Mouse (Mus musculus) C2C12 (cell line): ENCODE data around the gene Tanc1. TPM values are rescaled to one million over a fixed set of nuclear protein-coding genes. Genes with fewer than 3 reads are reported as not detected.
A peak's percentile ranks its signal among the peaks of the same experiment; 100 is the strongest.

ENCODE experiments used
- H3K27me3 ChIP-seq: one replicate; pipeline ENCODE4 v1.6.1; 2011; ENCODE audit not compliant: control insufficient read depth, insufficient read depth, insufficient read length
- H3K36me3 ChIP-seq: one replicate; pipeline ENCODE4 v1.6.1; 2011; ENCODE audit not compliant: control insufficient read depth, insufficient read depth
- H3K4me3 ChIP-seq: one replicate; pipeline ENCODE4 v1.5.1; 2011; ENCODE audit warnings: mild to moderate bottlenecking, control low read depth; ENCODE audit not compliant: poor library complexity, insufficient read depth, severe bottlenecking
- H3K79me2 ChIP-seq: one replicate; pipeline ENCODE4 v1.6.1; 2011; ENCODE audit not compliant: control insufficient read depth, insufficient read depth
- H3K79me3 ChIP-seq: one replicate; pipeline ENCODE4 v1.6.1; 2011; ENCODE audit warnings: low read depth, control low read depth
- H3ac ChIP-seq: one replicate; pipeline ENCODE3; 2011; ENCODE audit warnings: low read depth; ENCODE audit not compliant: control insufficient read depth, insufficient read length
- CEBPB ChIP-seq: IDR thresholded peaks from one replicate; pipeline ENCODE4 v1.6.1; 2011; ENCODE audit warnings: low read depth, mild to moderate bottlenecking, control low read depth, moderate library complexity
- CTCF ChIP-seq: IDR thresholded peaks from one replicate; pipeline ENCODE4 v1.5.1; 2011; ENCODE audit not compliant: control insufficient read depth, insufficient read depth, insufficient read length
- FOSL1 ChIP-seq: IDR thresholded peaks from one replicate; pipeline ENCODE4 v1.8.0; 2011; ENCODE audit warnings: mild to moderate bottlenecking, low read length; ENCODE audit not compliant: poor library complexity, insufficient read depth, severe bottlenecking
- MAX ChIP-seq: IDR thresholded peaks from one replicate; pipeline ENCODE4 v1.6.1; 2011; ENCODE audit warnings: mild to moderate bottlenecking, control low read depth
- MYOD1 ChIP-seq: IDR thresholded peaks from one replicate; pipeline ENCODE4 v1.6.1; 2011; ENCODE audit warnings: low read depth; ENCODE audit not compliant: control insufficient read depth, insufficient read length
- MYOG ChIP-seq: IDR thresholded peaks from one replicate; pipeline ENCODE4 v1.6.1; 2011; ENCODE audit not compliant: control insufficient read depth, insufficient read length; ENCODE audit errors: extremely low read depth
- USF1 ChIP-seq: IDR thresholded peaks from one replicate; pipeline ENCODE4 v1.6.1; 2011; ENCODE audit warnings: low read depth, mild to moderate bottlenecking, control low read depth, moderate library complexity
- polyA plus RNA-seq: library from polyadenylated mRNA; unstranded; fragments of >200 nt; fragmentation: generic; extraction: Trizol; gene quantifications from one replicate; pipeline ENCODE4 v1.2.1, GENCODE M21; 2012; ENCODE audit warnings: missing spikeins

Gene Tanc1
- polyA plus RNA-seq, 1 experiment = 24.9 TPM

- Histone ChIP-seq H3K4me3 (no peak overlapping the region), H3K79me3 (peaks cover 74% of the 10 kb centered on the region), H3ac (no peak overlapping the region), H3K27me3 (no peaks in the 10 kb centered on the region), H3K36me3 (peaks cover 27% of the 10 kb centered on the region), H3K79me2 (peaks cover 97% of the 10 kb centered on the region)
- TF ChIP-seq USF1 = no peak
Observed at GRCm38 (mm10) chr2:59659686-59660085, 47.8 kb downstream of the Tanc1 start.

- peaks cover 69% of the 10 kb centered on the region for H3K79me3 ChIP-seq
- TF ChIP-seq USF1 = no peak
- peaks cover 26% of the 10 kb centered on the region for H3K36me3 ChIP-seq
- H3K79me2 ChIP-seq = peaks cover 97% of the 10 kb centered on the region
- H3K4me3 ChIP-seq = no peak overlapping the region
- no peaks in the 10 kb centered on the region for H3K27me3 ChIP-seq
- no peak overlapping the region for H3ac ChIP-seq
Observed at GRCm38 (mm10) chr2:59660891-59661805, 49.3 kb downstream of the Tanc1 start.

GRCm38 (mm10) chr2:59664803-59665567 lies 53.1 kb downstream of the Tanc1 start:
- Histone ChIP-seq H3K4me3 (no peak overlapping the region), H3K36me3 (peaks cover 31% of the 10 kb centered on the region), H3K79me2 (peaks cover 90% of the 10 kb centered on the region), H3K79me3 (peaks cover 63% of the 10 kb centered on the region), H3ac (no peak overlapping the region), H3K27me3 (no peaks in the 10 kb centered on the region)
- TF ChIP-seq MYOG = no peak
- TF ChIP-seq FOSL1 = no peak
- no peak for TF ChIP-seq USF1
- no peak for TF ChIP-seq CEBPB
- TF ChIP-seq MYOD1 = no peak
- TF ChIP-seq CTCF = no peak
- TF ChIP-seq MAX = no peak

GRCm38 (mm10) chr2:59666533-59666932 lies 54.7 kb downstream of the Tanc1 start:
- Histone ChIP-seq H3K4me3 (no peak overlapping the region), H3K79me3 (peaks cover 59% of the 10 kb centered on the region), H3ac (no peak overlapping the region), H3K79me2 (peaks cover 86% of the 10 kb centered on the region), H3K36me3 (peaks cover 31% of the 10 kb centered on the region), H3K27me3 (no peaks in the 10 kb centered on the region)
- no peak for TF ChIP-seq MYOD1
- no peak for TF ChIP-seq MAX
- no peak for TF ChIP-seq USF1
- TF ChIP-seq FOSL1 = no peak
- no peak for TF ChIP-seq CEBPB
- TF ChIP-seq MYOG = no peak
- no peak for TF ChIP-seq CTCF

- Histone ChIP-seq H3K79me3 (peaks cover 65% of the 10 kb centered on the region), H3K4me3 (no peak overlapping the region), H3K79me2 (peaks cover 86% of the 10 kb centered on the region), H3K27me3 (no peaks in the 10 kb centered on the region), H3K36me3 (peaks cover 25% of the 10 kb centered on the region), H3ac (peak overlapping the region; percentile 68)
- no peak for TF ChIP-seq CEBPB
- TF ChIP-seq FOSL1 = peak; percentile 56
- TF ChIP-seq CTCF = no peak
- TF ChIP-seq MYOG = no peak
- TF ChIP-seq USF1 = peak; percentile 33
- no peak for TF ChIP-seq MYOD1
- peak; percentile 35 for TF ChIP-seq MAX
Observed at GRCm38 (mm10) chr2:59670087-59671060, 58.5 kb downstream of the Tanc1 start.
